Mouse (Mus musculus) thymus, postnatal 25 days (tissue): ENCODE measurements around the gene Krtap24-1.

Source experiments
- DNase-seq: peaks from one replicate; pipeline ENCODE4 v3.0.0; 2022

The Krtap24-1 gene

GRCm38 (mm10) chr16:88611922-88612321 is at the start of gene Krtap24-1:
Gene Krtap24-1 (minus strand): TSS chr16:88612279.
- no peak for DNase-seq

- DNase-seq, result no peak
Measured at GRCm38 (mm10) chr16:88657426-88657825, 45.3 kb upstream of the Krtap24-1 start.

- DNase-seq, result no peak
Measured at GRCm38 (mm10) chr16:88651952-88652351, 39.9 kb upstream of the Krtap24-1 start.

GRCm38 (mm10) chr16:88651082-88651481 is 39.0 kb upstream of the Krtap24-1 start:
- no peak for DNase-seq

- no peak for DNase-seq
Measured at GRCm38 (mm10) chr16:88647358-88647846, 35.3 kb upstream of the Krtap24-1 start, which contains the start of gene Krtap26-1. Gene Krtap26-1 (minus strand): TSS chr16:88647796.

GRCm38 (mm10) chr16:88646366-88647111 is 34.5 kb upstream of the Krtap24-1 start:
- no peak for DNase-seq

GRCm38 (mm10) chr16:88640053-88640452 is 28.0 kb upstream of the Krtap24-1 start:
- DNase-seq, result no peak

- no peak for DNase-seq
Measured at GRCm38 (mm10) chr16:88635142-88635541, 23.1 kb upstream of the Krtap24-1 start.

GRCm38 (mm10) chr16:88631474-88631873 is 19.4 kb upstream of the Krtap24-1 start:
- no peak for DNase-seq

- DNase-seq, result no peak
Measured at GRCm38 (mm10) chr16:88627566-88627965, 15.5 kb upstream of the Krtap24-1 start, which contains the start of gene 2310079G19Rik. Gene 2310079G19Rik (minus strand): TSS chr16:88627666.

- no peak for DNase-seq
Measured at GRCm38 (mm10) chr16:88612712-88613111, 633 bp upstream of the Krtap24-1 start.

GRCm38 (mm10) chr16:88604570-88604969 is 7.5 kb downstream of the Krtap24-1 start:
- no peak for DNase-seq

- no peak for DNase-seq
Measured at GRCm38 (mm10) chr16:88602464-88602863, 9.6 kb downstream of the Krtap24-1 start.

GRCm38 (mm10) chr16:88600303-88600702 is 11.8 kb downstream of the Krtap24-1 start:
- no peak for DNase-seq

GRCm38 (mm10) chr16:88599504-88600237 is 12.4 kb downstream of the Krtap24-1 start:
- DNase-seq, result no peak

- DNase-seq, result no peak
Measured at GRCm38 (mm10) chr16:88592758-88593157, 19.3 kb downstream of the Krtap24-1 start.

- DNase-seq, result no peak
Measured at GRCm38 (mm10) chr16:88583338-88583737, 28.7 kb downstream of the Krtap24-1 start.

GRCm38 (mm10) chr16:88575885-88576679 is 36.0 kb downstream of the Krtap24-1 start:
- no peak for DNase-seq

- no peak for DNase-seq
Measured at GRCm38 (mm10) chr16:88572904-88573404, 39.1 kb downstream of the Krtap24-1 start.

GRCm38 (mm10) chr16:88570136-88570535 is 41.9 kb downstream of the Krtap24-1 start:
- DNase-seq, result no peak

- DNase-seq, result no peak
Measured at GRCm38 (mm10) chr16:88569732-88570131, 42.3 kb downstream of the Krtap24-1 start.

GRCm38 (mm10) chr16:88569096-88569495 is 43.0 kb downstream of the Krtap24-1 start:
- no peak for DNase-seq
